Mouse (Mus musculus): ENCODE data around the gene Gm7945. TPM values are rescaled to one million over a fixed set of nuclear protein-coding genes. Genes with fewer than 3 reads are reported as not detected.

Gene Gm7945
- total RNA-seq (2023), result not detected

GRCm38 (mm10) chr14:41386279-41386678 lies at the start of gene Gm7945:
Gene Gm7945, minus strand, starts transcription at chr14:41386379.

GRCm38 (mm10) chr14:41408181-41408580 lies 22.0 kb upstream of the Gm7945 start, which contains the start of gene Gm6482:
Gene Gm6482, minus strand, starts transcription at chr14:41408281.

GRCm38 (mm10) chr14:41348309-41348708 lies 37.9 kb downstream of the Gm7945 start, which contains the start of gene Gm5798:
Gene Gm5798, plus strand, starts transcription at chr14:41348609.

Other genes with a start within 250 kb of the Gm7945 start
- not detected for gene Mbl1, start 234.9 kb downstream of the Gm7945 start, total RNA-seq (2023)
- not detected for gene Sftpd, start 201.2 kb downstream of the Gm7945 start, total RNA-seq (2023)
- not detected for gene Gm2832, start 107.6 kb downstream of the Gm7945 start, total RNA-seq (2023)
- gene Gm5798, start 37.8 kb downstream of the Gm7945 start, total RNA-seq (2023), result not detected
- gene Gm6482, start 21.9 kb upstream of the Gm7945 start, total RNA-seq (2023), result not detected
- gene Gm7954, start 67.1 kb upstream of the Gm7945 start, total RNA-seq (2023), result not detected
- not detected for gene Gm3486, start 103.1 kb upstream of the Gm7945 start, total RNA-seq (2023)
- gene Gm7970, start 169.2 kb upstream of the Gm7945 start, total RNA-seq (2023), result not detected
- gene 1700049E17Rik2, start 186.8 kb upstream of the Gm7945 start, total RNA-seq (2023), result not detected
- gene Gm3072, start 238.2 kb upstream of the Gm7945 start, total RNA-seq (2023), result not detected